Mouse (Mus musculus): ENCODE data around the gene Entpd1. TPM values are rescaled to one million over a fixed set of nuclear protein-coding genes. Genes with fewer than 3 reads are reported as not detected.
A peak's percentile ranks its signal among the peaks of the same experiment; 100 is the strongest.

Entpd1 gene
- total and polyA plus RNA-seq, 3 experiments = not detected

- TF ChIP-seq POLR2A (IDR thresholded peaks at IDR 0.05; ENCODE audit: control insufficient read depth in 1 of 2, insufficient read depth in 1 of 2, low read depth in 1 of 2, low read length in 2 of 2, poor library complexity in 1 of 2) (peak in 1 of 2 experiments; percentile 42; a peak in 1 of 4 replicates), TCF12 (IDR thresholded peaks at IDR 0.05; ENCODE audit: low read depth, low read length) (no peak), MXI1 (IDR thresholded peaks at IDR 0.05; ENCODE audit: low read depth, low read length) (peak; percentile 6; the same call in 1 of the 2 replicates), HCFC1 (IDR thresholded peaks at IDR 0.05; ENCODE audit: low read depth, low read length) (no peak)
- Histone ChIP-seq H3K36me3 (ENCODE audit: control insufficient read depth in 1 of 2, insufficient read depth in 2 of 2, low read length in 2 of 2) (peaks cover 0 to 14% of the 10 kb centered on the region in 2 experiments; a peak in 2 of 4 replicates), H3K9me3 (replicated peaks; ENCODE audit: insufficient read depth, low read length) (no peaks in the 10 kb centered on the region), H3K9ac (ENCODE audit: control insufficient read depth, low read depth, low read length, poor library complexity, severe bottlenecking) (peak within 1 kb of the TSS; percentile 90), H3K27me3 (ENCODE audit: control insufficient read depth in 1 of 2, insufficient read depth in 2 of 2, low read length in 2 of 2) (no peaks in the 10 kb centered on the region), H3K4me1 (ENCODE audit: control insufficient read depth in 1 of 2, insufficient read depth in 2 of 2, low read length in 2 of 2) (peaks cover 0 to 15% of the 10 kb centered on the region in 2 experiments; a peak in 2 of 4 replicates), H3K4me3 (ENCODE audit: control insufficient read depth in 1 of 2, insufficient read depth in 1 of 2, low read depth in 2 of 2, low read length in 2 of 2) (peak within 1 kb of the TSS; percentile 35 to 90), H3K27ac (ENCODE audit: control insufficient read depth, low read depth, low read length) (peak within 1 kb of the TSS; percentile 96), H3K79me2 (ENCODE audit: control insufficient read depth, insufficient read depth, low read length, poor library complexity) (peaks cover 26% of the 10 kb centered on the region)
- peak; percentile 95 for DNase-seq (ENCODE audit: low read depth, low spot score)
Observed at GRCm38 (mm10) chr19:40588293-40588654, 23.9 kb upstream of the Entpd1 start, which contains the start of gene Aldh18a1. Aldh18a1 (minus strand) TSS chr19:40588463.

GRCm38 (mm10) chr19:40588847-40589529 lies 23.2 kb upstream of the Entpd1 start:
- H3K9me3 ChIP-seq (replicated peaks; ENCODE audit: insufficient read depth, low read length) = no peaks in the 10 kb centered on the region
- H3K4me3 ChIP-seq (ENCODE audit: control insufficient read depth in 1 of 2, insufficient read depth in 1 of 2, low read depth in 2 of 2, low read length in 2 of 2) = peak overlapping the region; percentile 63 to 90
- H3K4me1 ChIP-seq (ENCODE audit: control insufficient read depth in 1 of 2, insufficient read depth in 2 of 2, low read length in 2 of 2) = peaks cover 0 to 15% of the 10 kb centered on the region in 2 experiments; a peak in 2 of 4 replicates
- H3K36me3 ChIP-seq (ENCODE audit: control insufficient read depth in 1 of 2, insufficient read depth in 2 of 2, low read length in 2 of 2) = peaks cover 0 to 14% of the 10 kb centered on the region in 2 experiments; a peak in 2 of 4 replicates
- peaks cover 26% of the 10 kb centered on the region for H3K79me2 ChIP-seq (ENCODE audit: control insufficient read depth, insufficient read depth, low read length, poor library complexity)
- DNase-seq (ENCODE audit: low read depth, low spot score) = peak; percentile 96
- H3K27ac ChIP-seq (ENCODE audit: control insufficient read depth, low read depth, low read length) = peak overlapping the region; percentile 96
- H3K27me3 ChIP-seq (ENCODE audit: control insufficient read depth in 1 of 2, insufficient read depth in 2 of 2, low read length in 2 of 2) = no peaks in the 10 kb centered on the region
- peak overlapping the region; percentile 90 for H3K9ac ChIP-seq (ENCODE audit: control insufficient read depth, low read depth, low read length, poor library complexity, severe bottlenecking)
- TF ChIP-seq TCF12 (IDR thresholded peaks at IDR 0.05; ENCODE audit: low read depth, low read length) = no peak
- TF ChIP-seq CTCF (IDR thresholded peaks at IDR 0.05 in 2 of 3, conservative IDR thresholded peaks at IDR 0.05 in 1 of 3; ENCODE audit: control insufficient read depth in 1 of 3, insufficient read depth in 1 of 3, low read depth in 2 of 3, low read length in 3 of 3, poor library complexity in 1 of 3, severe bottlenecking in 1 of 3) = peak; percentile 63 to 73 (median 73)
- no peak for TF ChIP-seq KAT2A (conservative IDR thresholded peaks at IDR 0.05; ENCODE audit: low read depth, low read length)
- TF ChIP-seq TAL1 (IDR thresholded peaks at IDR 0.05; ENCODE audit: low read length) = no peak
- peak; percentile 66 for TF ChIP-seq ELF1 (IDR thresholded peaks at IDR 0.05; ENCODE audit: low read depth, low read length)
- TF ChIP-seq ZNF384 (IDR thresholded peaks at IDR 0.05; ENCODE audit: low read depth, low read length) = no peak
- TF ChIP-seq MAFK (IDR thresholded peaks at IDR 0.05; ENCODE audit: borderline replicate concordance, low read depth, low read length) = no peak
- no peak for TF ChIP-seq GABPA (IDR thresholded peaks at IDR 0.05; ENCODE audit: low read depth, low read length)
- no peak for TF ChIP-seq MEF2A (IDR thresholded peaks at IDR 0.05; ENCODE audit: extremely low read depth, insufficient replicate concordance, low read depth, low read length, poor library complexity, severe bottlenecking)
- TF ChIP-seq GATA1 (IDR thresholded peaks at IDR 0.05; ENCODE audit: low read depth, low read length) = no peak
- TF ChIP-seq BHLHE40 (IDR thresholded peaks at IDR 0.05; ENCODE audit: borderline replicate concordance, low read depth, low read length) = no peak
- no peak for TF ChIP-seq MYB (IDR thresholded peaks at IDR 0.05; ENCODE audit: low read depth, low read length)
- TF ChIP-seq JUND (IDR thresholded peaks at IDR 0.05; ENCODE audit: low read depth, low read length) = no peak
- TF ChIP-seq SIN3A (IDR thresholded peaks at IDR 0.05; ENCODE audit: low read length) = peak; percentile 84
- TF ChIP-seq ETS1 (IDR thresholded peaks at IDR 0.05; ENCODE audit: low read depth, low read length) = peak; percentile 32
- peak in 1 of 2 experiments; percentile 63; a peak in 2 of 4 replicates for TF ChIP-seq POLR2A (IDR thresholded peaks at IDR 0.05; ENCODE audit: control insufficient read depth in 1 of 2, insufficient read depth in 1 of 2, low read depth in 1 of 2, low read length in 2 of 2, poor library complexity in 1 of 2)
- TF ChIP-seq E2F4 (IDR thresholded peaks at IDR 0.05; ENCODE audit: borderline replicate concordance, low read depth, low read length) = no peak
- no peak for TF ChIP-seq USF1 (IDR thresholded peaks at IDR 0.05; ENCODE audit: low read depth, low read length)
- TF ChIP-seq MAZ (IDR thresholded peaks at IDR 0.05; ENCODE audit: low read depth, low read length) = peak; percentile 85
- peak; percentile 84 for TF ChIP-seq MXI1 (IDR thresholded peaks at IDR 0.05; ENCODE audit: low read depth, low read length)
- peak; percentile 88 for TF ChIP-seq POLR2AphosphoS2 (IDR thresholded peaks at IDR 0.05; ENCODE audit: low read length)
- no peak for TF ChIP-seq NRF1 (IDR thresholded peaks at IDR 0.05; ENCODE audit: insufficient read depth, low read depth, low read length, poor library complexity, severe bottlenecking)
- no peak for TF ChIP-seq POLR2AphosphoS5 (IDR thresholded peaks at IDR 0.05; ENCODE audit: borderline replicate concordance, low read depth, low read length)
- no peak for TF ChIP-seq ZC3H11A (IDR thresholded peaks at IDR 0.05; ENCODE audit: low read depth, low read length)
- TF ChIP-seq EP300 (IDR thresholded peaks at IDR 0.05; ENCODE audit: low read depth in 1 of 2, low read length in 2 of 2) = no peak
- peak; percentile 80 for TF ChIP-seq MYC (IDR thresholded peaks at IDR 0.05; ENCODE audit: low read depth, low read length)
- TF ChIP-seq RAD21 (IDR thresholded peaks at IDR 0.05; ENCODE audit: low read depth, low read length) = no peak
- TF ChIP-seq ZKSCAN1 (IDR thresholded peaks at IDR 0.05; ENCODE audit: low read depth, low read length) = no peak
